Mouse (Mus musculus): ENCODE measurements at regions not wholly inside any gene's neighbourhood (a gene's known extent, or its start where the extent isn't known, plus 50 kb on each side); places are given as distances from the start of the nearest gene placed in this dataset.

DNA sequence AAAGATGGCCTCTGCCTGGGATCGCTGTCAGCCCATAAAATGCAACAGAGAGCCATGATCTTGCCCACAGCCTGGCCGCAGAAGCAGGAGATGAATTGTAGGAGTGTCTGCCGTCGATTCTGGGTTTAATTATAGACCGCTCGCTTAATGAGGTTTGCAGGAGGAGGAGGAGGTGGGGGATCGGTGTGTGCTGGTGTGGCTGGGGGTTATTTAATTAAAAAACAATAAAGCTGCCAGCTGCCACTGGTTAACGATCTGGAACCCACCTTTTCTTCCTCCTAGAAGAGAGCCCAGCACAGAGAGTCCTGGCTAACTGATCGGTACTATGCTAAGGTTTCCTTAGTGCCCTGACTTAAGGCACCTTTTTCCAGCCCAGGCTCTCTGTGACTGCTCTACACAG, 231.4 kb upstream of the Pard3b start:
- no peak overlapping the region for H3K9ac ChIP-seq (replicated peaks; ENCODE audit: low read length, poor library complexity, severe bottlenecking)
- no peaks in the 10 kb centered on the region for H3K4me1 ChIP-seq (ENCODE audit: insufficient read depth, low read length)
- no peaks in the 10 kb centered on the region for H3K36me3 ChIP-seq (ENCODE audit: insufficient read depth, low read length)
- TF ChIP-seq CTCF (IDR thresholded peaks at IDR 0.05), result no peak
- H3K27me3 ChIP-seq (ENCODE audit: insufficient read depth, low read length), result no peaks in the 10 kb centered on the region
- H3K9me3 ChIP-seq (ENCODE audit: low read length), result no peaks in the 10 kb centered on the region
- no peak for ATAC-seq (ENCODE audit: low FRiP score)
- H3K27ac ChIP-seq (ENCODE audit: low read depth, low read length), result no peak overlapping the region
- H3K4me3 ChIP-seq (ENCODE audit: low read depth, low read length), result no peak overlapping the region
- 48% methylated on average over 9 of the region's 9 CpGs for whole genome bisulfite sequencing
- no peak overlapping the region for H3K4me2 ChIP-seq (ENCODE audit: low read depth, low read length, poor library complexity, severe bottlenecking)
- no peak for DNase-seq (ENCODE audit: low spot score)

GRCm38 (mm10) chr1:61414772-61415171, 223.9 kb upstream of the Pard3b start:
- Histone ChIP-seq H3K27ac (ENCODE audit: low read depth, low read length) (no peak overlapping the region), H3K9ac (replicated peaks; ENCODE audit: low read length, poor library complexity, severe bottlenecking) (no peak overlapping the region), H3K4me1 (ENCODE audit: insufficient read depth, low read length) (no peaks in the 10 kb centered on the region; the same call in 1 of the 2 replicates), H3K36me3 (ENCODE audit: insufficient read depth, low read length) (no peaks in the 10 kb centered on the region), H3K4me2 (ENCODE audit: low read depth, low read length, poor library complexity, severe bottlenecking) (no peak overlapping the region), H3K4me3 (ENCODE audit: low read depth, low read length) (no peak overlapping the region), H3K9me3 (ENCODE audit: low read length) (no peaks in the 10 kb centered on the region), H3K27me3 (ENCODE audit: insufficient read depth, low read length) (no peaks in the 10 kb centered on the region)
- 44% methylated on average over 2 of the region's 2 CpGs for WGBS
- DNase-seq (ENCODE audit: low spot score), result no peak
- ATAC-seq (ENCODE audit: low FRiP score), result no peak
- TF ChIP-seq CTCF (IDR thresholded peaks at IDR 0.05), result no peak

GRCm38 (mm10) chr1:61415426-61416195, 223.0 kb upstream of the Pard3b start:
- DNase-seq (ENCODE audit: low spot score), result no peak
- Histone ChIP-seq H3K9me3 (ENCODE audit: low read length) (no peaks in the 10 kb centered on the region), H3K4me1 (ENCODE audit: insufficient read depth, low read length) (no peaks in the 10 kb centered on the region; the same call in 1 of the 2 replicates), H3K36me3 (ENCODE audit: insufficient read depth, low read length) (no peaks in the 10 kb centered on the region), H3K27ac (ENCODE audit: low read depth, low read length) (no peak overlapping the region), H3K4me2 (ENCODE audit: low read depth, low read length, poor library complexity, severe bottlenecking) (no peak overlapping the region), H3K4me3 (ENCODE audit: low read depth, low read length) (no peak overlapping the region), H3K27me3 (ENCODE audit: insufficient read depth, low read length) (no peaks in the 10 kb centered on the region), H3K9ac (replicated peaks; ENCODE audit: low read length, poor library complexity, severe bottlenecking) (no peak overlapping the region)
- no peak for TF ChIP-seq CTCF (IDR thresholded peaks at IDR 0.05)
- 59% methylated on average over 20 of the region's 20 CpGs for WGBS
- no peak for ATAC-seq (ENCODE audit: low FRiP score)

DNA sequence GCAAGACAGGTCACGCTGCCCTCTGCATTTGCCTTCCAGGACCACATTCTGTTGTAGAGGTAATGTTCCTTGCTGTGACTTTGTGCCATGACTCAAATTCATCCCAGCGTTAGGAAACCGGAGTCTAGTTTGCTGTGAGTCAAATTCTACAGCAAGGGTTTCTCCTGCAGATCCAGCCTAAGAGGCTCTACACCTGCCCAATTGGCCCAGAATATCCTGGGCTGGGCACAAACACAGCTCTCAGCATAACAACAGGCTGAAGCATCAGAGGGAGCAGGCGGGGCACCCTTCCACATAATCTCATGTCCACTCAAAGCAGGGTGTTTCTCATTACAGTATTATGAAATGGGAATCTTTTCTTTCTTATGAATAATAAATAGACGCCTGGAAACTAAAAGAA, 220.2 kb upstream of the Pard3b start:
- no peak overlapping the region for H3K4me2 ChIP-seq (ENCODE audit: low read depth, low read length, poor library complexity, severe bottlenecking)
- H3K36me3 ChIP-seq (ENCODE audit: insufficient read depth, low read length), result no peaks in the 10 kb centered on the region
- H3K4me3 ChIP-seq (ENCODE audit: low read depth, low read length), result no peak overlapping the region
- H3K4me1 ChIP-seq (ENCODE audit: insufficient read depth, low read length), result no peaks in the 10 kb centered on the region; the same call in 1 of the 2 replicates
- no peaks in the 10 kb centered on the region for H3K27me3 ChIP-seq (ENCODE audit: insufficient read depth, low read length)
- TF ChIP-seq CTCF (IDR thresholded peaks at IDR 0.05), result no peak
- no peak overlapping the region for H3K27ac ChIP-seq (ENCODE audit: low read depth, low read length)
- WGBS, result 49% methylated on average over 5 of the region's 5 CpGs
- no peak for DNase-seq (ENCODE audit: low spot score)
- ATAC-seq (ENCODE audit: low FRiP score), result no peak
- no peak overlapping the region for H3K9ac ChIP-seq (replicated peaks; ENCODE audit: low read length, poor library complexity, severe bottlenecking)
- H3K9me3 ChIP-seq (ENCODE audit: low read length), result no peaks in the 10 kb centered on the region

DNA sequence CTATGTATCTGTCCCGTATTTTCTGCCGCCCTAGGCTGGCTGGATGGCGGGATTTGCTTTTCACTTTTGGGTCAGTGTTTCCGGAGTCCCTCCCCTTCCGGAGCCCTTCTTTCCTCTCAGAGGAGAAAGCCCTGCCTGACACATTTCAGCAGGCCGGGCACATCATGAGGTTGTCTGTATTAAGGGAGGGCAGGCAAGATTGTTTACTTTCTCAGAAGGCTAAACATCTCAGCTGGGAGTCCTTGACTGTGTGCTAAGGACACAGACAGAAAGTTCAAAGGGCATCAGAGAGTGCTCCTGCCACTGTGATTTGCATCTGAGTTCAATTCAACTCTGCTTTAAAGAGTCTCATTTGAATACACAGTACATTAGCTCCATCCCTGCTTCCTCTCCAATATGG, 218.8 kb upstream of the Pard3b start:
- DNase-seq (ENCODE audit: low spot score), result no peak
- Histone ChIP-seq H3K27ac (ENCODE audit: low read depth, low read length) (no peak overlapping the region), H3K4me3 (ENCODE audit: low read depth, low read length) (no peak overlapping the region)

GRCm38 (mm10) chr1:61423253-61423652, 215.4 kb upstream of the Pard3b start:
- no peaks in the 10 kb centered on the region for H3K4me1 ChIP-seq (ENCODE audit: insufficient read depth, low read length)
- TF ChIP-seq CTCF (IDR thresholded peaks at IDR 0.05), result no peak
- H3K9me3 ChIP-seq (ENCODE audit: low read length), result no peaks in the 10 kb centered on the region
- no peak for DNase-seq (ENCODE audit: low spot score)
- no peak overlapping the region for H3K9ac ChIP-seq (replicated peaks; ENCODE audit: low read length, poor library complexity, severe bottlenecking)
- no peaks in the 10 kb centered on the region for H3K36me3 ChIP-seq (ENCODE audit: insufficient read depth, low read length)
- no peak for ATAC-seq (ENCODE audit: low FRiP score)
- H3K27me3 ChIP-seq (ENCODE audit: insufficient read depth, low read length), result no peaks in the 10 kb centered on the region
- H3K4me2 ChIP-seq (ENCODE audit: low read depth, low read length, poor library complexity, severe bottlenecking), result no peak overlapping the region
- H3K27ac ChIP-seq (ENCODE audit: low read depth, low read length), result no peak overlapping the region
- H3K4me3 ChIP-seq (ENCODE audit: low read depth, low read length), result no peak overlapping the region

More for the DNA sequence above, 218.8 kb upstream of the Pard3b start:
- Histone ChIP-seq H3K9me3 (ENCODE audit: low read length) (no peaks in the 10 kb centered on the region), H3K4me1 (ENCODE audit: insufficient read depth, low read length) (no peaks in the 10 kb centered on the region; the same call in 1 of the 2 replicates), H3K4me2 (ENCODE audit: low read depth, low read length, poor library complexity, severe bottlenecking) (no peak overlapping the region), H3K9ac (replicated peaks; ENCODE audit: low read length, poor library complexity, severe bottlenecking) (no peak overlapping the region), H3K27me3 (ENCODE audit: insufficient read depth, low read length) (no peaks in the 10 kb centered on the region), H3K36me3 (ENCODE audit: insufficient read depth, low read length) (no peaks in the 10 kb centered on the region)
- 41% methylated on average over 6 of the region's 6 CpGs for WGBS
- TF ChIP-seq CTCF (IDR thresholded peaks at IDR 0.05), result no peak
- ATAC-seq (ENCODE audit: low FRiP score), result no peak
